Mouse (Mus musculus) E14TG2a.4 (cell line): ENCODE measurements at regions not wholly inside any gene's neighbourhood (a gene's known extent, or its start where the extent isn't known, plus 50 kb on each side); places are given as distances from the start of the nearest gene placed in this dataset.

Experiments used
- CTCF ChIP-seq: conservative IDR thresholded peaks from 2 replicates; pipeline ENCODE4 v1.5.1; 2014; ENCODE audit warnings: low read length
- POU5F1 ChIP-seq: IDR thresholded peaks from 2 replicates; pipeline ENCODE4 v1.6.1; 2014; ENCODE audit warnings: low read length, borderline replicate concordance

GRCm38 (mm10) chr13:11455113-11455512, 651.6 kb downstream of the Ryr2 start:
- TF ChIP-seq CTCF, result no peak
- no peak for TF ChIP-seq POU5F1
